Mouse (Mus musculus) liver, postnatal 0 days (tissue): Measurements from ENCODE around the gene Gp1ba. TPM values are rescaled to one million over a fixed set of nuclear protein-coding genes. Genes with fewer than 3 reads are reported as not detected.

ENCODE experiments used
- ATAC-seq: fragments of 200-750 bp; cut with Nextera tagmentation; 2 replicates; pipeline ENCODE4 v1.8.0; 2017; ENCODE audit warnings: mild to moderate bottlenecking, moderate library complexity
- DNase-seq: peaks from one replicate; pipeline ENCODE4 v3.0.0-alpha.2; 2016
- H3K27ac ChIP-seq: fragments of 300-500 bp; sonication (generic); 2 replicates; pipeline ENCODE4 v1.5.1; 2014; ENCODE audit warnings: antibody characterized with exemption, moderate library complexity, mild to moderate bottlenecking, low read depth
- H3K27me3 ChIP-seq: fragments of 300-500 bp; sonication (generic); 2 replicates; pipeline ENCODE4 v1.6.1; 2014; ENCODE audit warnings: low read length, control low read depth, mixed read lengths; ENCODE audit not compliant: insufficient read depth
- H3K36me3 ChIP-seq: fragments of 300-500 bp; sonication (generic); replicated peaks from 2 replicates; pipeline ENCODE4 v1.6.1; 2014; ENCODE audit warnings: mild to moderate bottlenecking, control low read depth, low read length, moderate library complexity, mixed read lengths; ENCODE audit not compliant: insufficient read depth
- H3K4me1 ChIP-seq: fragments of 300-500 bp; sonication (generic); 2 replicates; pipeline ENCODE4 v1.6.1; 2014; ENCODE audit warnings: antibody characterized with exemption, mild to moderate bottlenecking, control low read depth; ENCODE audit not compliant: insufficient read depth
- H3K4me2 ChIP-seq: fragments of 300-500 bp; sonication (generic); 2 replicates; pipeline ENCODE4 v1.6.1; 2014; ENCODE audit warnings: low read depth, mild to moderate bottlenecking, low read length, moderate library complexity, mixed read lengths
- H3K4me3 ChIP-seq: fragments of 300-500 bp; sonication (generic); 2 replicates; pipeline ENCODE4 v1.5.1; 2014; ENCODE audit warnings: low read depth, low read length
- H3K9ac ChIP-seq: fragments of 300-500 bp; sonication (generic); replicated peaks from 2 replicates; pipeline ENCODE4 v1.6.1; 2014; ENCODE audit warnings: mild to moderate bottlenecking, moderate library complexity
- H3K9me3 ChIP-seq: fragments of 300-500 bp; sonication (generic); 2 replicates; pipeline ENCODE4 v1.6.1; 2016; ENCODE audit warnings: mild to moderate bottlenecking, control low read depth, low read length, mixed read lengths
- CTCF ChIP-seq: sonication (generic); IDR thresholded peaks from 2 replicates; pipeline ENCODE4 v1.5.1; 2016; ENCODE audit warnings: antibody characterized with exemption, low read depth
- EP300 ChIP-seq: IDR thresholded peaks from 2 replicates; pipeline ENCODE4 v1.6.1; 2016; ENCODE audit warnings: antibody characterized with exemption, low read depth, mild to moderate bottlenecking
- WGBS: fragments of 180-500 bp; shearing (Covaris S2); extraction: QIAGEN DNeasy Blood & Tissue Kit; methylation state at CpG from one replicate; pipeline ENCODE4 v1.1.7; 2014; ENCODE audit not compliant: insufficient replicate concordance; 5-methylcytosine and 5-hydroxymethylcytosine counted together
- polyA plus RNA-seq: library from polyadenylated mRNA; unstranded; fragments of >200 nt; fragmentation: Nextera tagmentation; extraction: Ambion mirVana; gene quantifications from 2 replicates; pipeline ENCODE4 v1.2.1, GENCODE M21; 2015

The Gp1ba gene
- polyA plus RNA-seq, 1 experiment from 2014 or later = 4.1 TPM

GRCm38 (mm10) chr11:70650322-70651175, 11.6 kb downstream of the Gp1ba start:
- TF ChIP-seq EP300 = no peak
- no peak for TF ChIP-seq CTCF
- H3K4me3 ChIP-seq = peak overlapping the region; percentile 100; the same call in 1 of the 2 replicates
- peak overlapping the region; percentile 27; the same call in 1 of the 2 replicates for H3K9ac ChIP-seq
- H3K36me3 ChIP-seq = peaks cover 38% of the 10 kb centered on the region
- no peak for ATAC-seq
- H3K9me3 ChIP-seq = no peaks in the 10 kb centered on the region
- peaks cover 52% of the 10 kb centered on the region for H3K4me1 ChIP-seq
- peak overlapping the region; percentile 96 for H3K4me2 ChIP-seq
- peak overlapping the region; percentile 99 for H3K27ac ChIP-seq
- WGBS = 52% methylated on average over 12 of the region's 12 CpGs
- peak; percentile 57 for DNase-seq
- H3K27me3 ChIP-seq = no peaks in the 10 kb centered on the region

- Histone ChIP-seq H3K4me2 (peak overlapping the region; percentile 96), H3K4me1 (peaks cover 52% of the 10 kb centered on the region), H3K9ac (0 out of 2 replicates have a peak overlapping the region, but pooled peaks have one; percentile 100), H3K9me3 (no peaks in the 10 kb centered on the region), H3K4me3 (peak overlapping the region; percentile 100; the same call in 1 of the 2 replicates), H3K36me3 (peaks cover 38% of the 10 kb centered on the region), H3K27ac (peak overlapping the region; percentile 99), H3K27me3 (no peaks in the 10 kb centered on the region)
- no peak for DNase-seq
- no peak for ATAC-seq
- 52% methylated on average over 2 of the region's 2 CpGs for WGBS
- TF ChIP-seq CTCF (no peak), EP300 (no peak)
Observed at GRCm38 (mm10) chr11:70651391-70651790, 12.5 kb downstream of the Gp1ba start.

GRCm38 (mm10) chr11:70652029-70652883, 13.3 kb downstream of the Gp1ba start:
- DNase-seq (peak; percentile 53), ATAC-seq (no peak)
- peak overlapping the region; percentile 100 for H3K9ac ChIP-seq
- H3K27ac ChIP-seq = peak overlapping the region; percentile 99
- 26% methylated on average over 12 of the region's 12 CpGs for WGBS
- TF ChIP-seq EP300 = no peak
- TF ChIP-seq CTCF = no peak
- no peaks in the 10 kb centered on the region for H3K27me3 ChIP-seq
- peak overlapping the region; percentile 96 for H3K4me2 ChIP-seq
- peaks cover 38% of the 10 kb centered on the region for H3K36me3 ChIP-seq
- H3K4me3 ChIP-seq = peak overlapping the region; percentile 100
- H3K9me3 ChIP-seq = no peaks in the 10 kb centered on the region
- peaks cover 59% of the 10 kb centered on the region for H3K4me1 ChIP-seq

GRCm38 (mm10) chr11:70652884-70653344, 14.0 kb downstream of the Gp1ba start:
- Histone ChIP-seq H3K36me3 (peaks cover 38% of the 10 kb centered on the region), H3K4me1 (peaks cover 60% of the 10 kb centered on the region), H3K9ac (peak overlapping the region; percentile 100), H3K9me3 (no peaks in the 10 kb centered on the region), H3K4me3 (peak overlapping the region; percentile 100), H3K27ac (peak overlapping the region; percentile 99), H3K4me2 (peak overlapping the region; percentile 96), H3K27me3 (no peaks in the 10 kb centered on the region)
- ATAC-seq (no peak), DNase-seq (no peak)
- TF ChIP-seq CTCF = no peak
- TF ChIP-seq EP300 = no peak
- 20% methylated on average over 6 of the region's 6 CpGs for WGBS

GRCm38 (mm10) chr11:70653345-70654197, 14.6 kb downstream of the Gp1ba start:
- H3K9me3 ChIP-seq = no peaks in the 10 kb centered on the region
- no peak for TF ChIP-seq CTCF
- no peak; the same call in 1 of the 2 replicates for TF ChIP-seq EP300
- H3K36me3 ChIP-seq = peaks cover 38% of the 10 kb centered on the region
- no peaks in the 10 kb centered on the region for H3K27me3 ChIP-seq
- peak overlapping the region; percentile 100 for H3K9ac ChIP-seq
- WGBS = under 1% methylated on average over 53 of the region's 63 CpGs
- H3K27ac ChIP-seq = peak overlapping the region; percentile 99
- peaks cover 57% of the 10 kb centered on the region for H3K4me1 ChIP-seq
- DNase-seq (peak; percentile 86), ATAC-seq (peak; percentile 65)
- H3K4me3 ChIP-seq = peak overlapping the region; percentile 100
- H3K4me2 ChIP-seq = peak overlapping the region; percentile 96
